Mouse (Mus musculus) Patski (cell line): Measurements from ENCODE around the gene Fbxo47. TPM values are rescaled to one million over a fixed set of nuclear protein-coding genes. Genes with fewer than 3 reads are reported as not detected.

ENCODE experiments used
- ATAC-seq: fragments of 100-300 bp; one replicate; pipeline ENCODE4 v1.8.0; 2021
- CTCF ChIA-PET: fragments of 350-600 bp; sonication (Branson Sonifier 250); formaldehyde crosslinking; loops from one replicate; lab custom pipeline; 2022; ENCODE audit warnings: inconsistent platforms; lab: Charles Lee
- POLR2A ChIA-PET: fragments of 350-600 bp; sonication (Branson Sonifier 250); formaldehyde crosslinking; loops from one replicate; lab custom pipeline; 2022; ENCODE audit warnings: antibody characterized with exemption, inconsistent platforms; lab: Charles Lee
- DNase-seq: peaks from one replicate; pipeline ENCODE4 v3.0.0-alpha.2; 2011; ENCODE audit warnings: low read depth, low spot score
- H3K27me3 ChIP-seq: fragments of 371-371 bp; one replicate; pipeline ENCODE4 v1.5.1; 2021
- CTCF ChIP-seq: fragments of 100-300 bp; IDR thresholded peaks from one replicate; pipeline ENCODE4 v1.5.1; 2021
- in situ Hi-C: fragments of 300-500 bp; cut with MboI; formaldehyde crosslinking; loops from 3 replicates; pipeline ENCODE4 v1.11.1; 2018; ENCODE audit warnings: low pct_unique_long_range_greater_than_20kb, mixed read lengths
- polyA plus RNA-seq: library from polyadenylated mRNA; unstranded; gene quantifications from one replicate; pipeline ENCODE4 v1.2.3, GENCODE M21; 2021

Gene Fbxo47
- polyA plus RNA-seq, 1 experiment from 2014 or later, result 1.5 TPM

DNA sequence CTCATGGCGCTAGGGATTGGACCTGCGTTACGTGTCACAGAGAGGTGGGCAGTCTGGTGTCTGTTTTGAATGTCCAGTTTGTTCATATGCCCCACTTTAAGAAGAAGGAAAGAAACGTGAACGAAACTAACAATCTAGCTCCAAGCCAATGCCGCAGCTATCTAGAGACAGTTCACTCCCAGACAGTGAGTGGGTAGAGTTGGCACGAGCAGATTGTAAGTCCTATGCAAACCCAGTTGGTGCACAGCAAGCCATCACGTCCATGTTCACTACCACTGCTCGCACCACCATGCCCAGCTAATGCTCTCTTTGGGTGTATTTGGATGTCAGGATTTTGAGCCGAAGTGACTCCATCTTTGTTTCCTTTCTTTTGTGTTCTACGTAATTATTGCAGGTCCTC lies 59.8 kb downstream of the Fbxo47 start:
- TF ChIP-seq CTCF, result no peak
- ATAC-seq (no peak), DNase-seq (no peak)
- ChIA-PET POLR2A (interaction anchor here (1.0 kb wide), 1 partner anchor 17 kb away, joined by 3 read pairs; no protein-coding TSS in a partner anchor), CTCF (no interaction called here)
- in situ Hi-C loops, result no loop called here
- H3K27me3 ChIP-seq, result no peaks in the 10 kb centered on the region

DNA sequence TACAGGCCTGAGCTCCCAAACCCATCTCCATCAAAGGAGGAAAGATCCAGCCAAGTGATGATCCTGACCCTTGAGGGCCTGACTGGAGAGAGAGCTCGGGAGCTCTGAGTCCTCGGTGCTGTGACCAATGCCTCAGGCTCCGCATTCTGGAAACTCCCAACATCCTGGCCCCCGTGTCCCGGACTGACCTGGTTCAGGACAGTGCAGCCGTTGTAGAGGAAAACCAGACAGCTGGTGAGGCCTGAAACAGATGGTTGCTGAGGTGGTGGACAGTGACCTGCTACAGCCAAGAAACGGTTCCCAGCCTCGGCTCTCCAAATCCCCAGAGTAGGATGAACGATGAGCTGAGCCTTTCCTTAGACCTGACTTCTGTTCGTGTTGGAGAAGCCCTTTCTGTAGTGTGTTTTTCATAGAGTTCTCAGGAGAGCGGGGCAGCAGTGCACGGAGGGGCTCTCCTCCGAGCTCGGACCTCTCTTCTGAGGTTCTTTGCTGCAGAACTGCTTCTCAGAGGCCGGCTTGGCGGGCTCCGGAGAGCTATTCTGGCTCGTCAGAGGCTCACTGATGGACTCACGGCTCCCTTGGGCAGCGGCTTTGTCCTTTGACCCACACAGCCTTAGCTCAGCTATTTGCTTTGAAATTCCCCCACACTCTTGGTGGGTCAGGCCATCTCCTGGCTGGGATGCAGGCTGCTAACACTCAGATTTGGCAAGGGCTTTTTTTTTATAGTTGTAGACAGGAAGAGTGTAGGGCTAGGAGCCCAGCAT lies 60.9 kb downstream of the Fbxo47 start:
- ChIA-PET CTCF (interaction anchor here (1.3 kb wide), 1 partner anchor 22 kb away, joined by 4 read pairs; no protein-coding TSS in a partner anchor), POLR2A (interaction anchor here (0.9 to 1.0 kb wide), 2 partner anchors 9 to 11 kb away, joined by 3 read pairs; no protein-coding TSS in a partner anchor)
- no peaks in the 10 kb centered on the region for H3K27me3 ChIP-seq
- no peak for TF ChIP-seq CTCF
- in situ Hi-C loops, result no loop called here
- ATAC-seq (no peak), DNase-seq (no peak)

DNA sequence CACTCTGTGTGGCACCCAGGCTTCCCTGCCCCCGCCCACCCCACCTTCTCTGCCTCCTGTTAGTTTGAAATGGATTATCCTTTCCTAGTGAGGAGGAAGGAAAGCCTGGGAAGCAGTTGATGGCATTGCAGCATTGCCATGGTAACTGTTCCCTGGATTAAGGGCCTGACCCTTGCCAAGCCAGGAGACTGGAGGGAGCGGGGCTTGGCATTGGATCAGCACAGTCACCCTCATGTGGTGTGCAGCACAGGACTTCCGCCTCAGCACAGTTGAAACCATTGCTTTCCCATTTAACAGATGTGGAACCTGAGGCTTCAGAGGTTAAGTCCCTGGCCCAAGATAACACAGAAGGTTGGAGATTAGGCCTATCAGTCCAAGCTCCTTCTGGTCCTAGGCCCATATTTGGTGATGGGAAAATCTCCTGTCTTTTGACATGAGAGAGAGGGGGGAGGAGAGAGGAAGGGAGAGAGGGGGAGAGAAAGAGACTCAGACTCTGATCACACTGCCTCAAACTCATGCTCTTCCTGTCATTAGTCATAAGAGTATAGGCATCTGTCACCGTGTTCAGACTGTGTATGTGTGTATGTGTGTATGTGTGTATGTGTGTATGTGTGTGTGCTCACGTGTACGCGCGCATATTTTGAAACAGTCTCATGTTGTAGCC lies 62.4 kb downstream of the Fbxo47 start:
- in situ Hi-C loops, result no loop called here
- DNase-seq (no peak), ATAC-seq (no peak)
- CTCF ChIA-PET, result no interaction called here
- no peaks in the 10 kb centered on the region for H3K27me3 ChIP-seq
- POLR2A ChIA-PET, result interaction anchor here (2.1 to 15.1 kb wide), 2 partner anchors 11 to 22 kb away, joined by 8 to 133 read pairs; partner anchors contain the start of gene Lasp1
- TF ChIP-seq CTCF, result no peak

DNA sequence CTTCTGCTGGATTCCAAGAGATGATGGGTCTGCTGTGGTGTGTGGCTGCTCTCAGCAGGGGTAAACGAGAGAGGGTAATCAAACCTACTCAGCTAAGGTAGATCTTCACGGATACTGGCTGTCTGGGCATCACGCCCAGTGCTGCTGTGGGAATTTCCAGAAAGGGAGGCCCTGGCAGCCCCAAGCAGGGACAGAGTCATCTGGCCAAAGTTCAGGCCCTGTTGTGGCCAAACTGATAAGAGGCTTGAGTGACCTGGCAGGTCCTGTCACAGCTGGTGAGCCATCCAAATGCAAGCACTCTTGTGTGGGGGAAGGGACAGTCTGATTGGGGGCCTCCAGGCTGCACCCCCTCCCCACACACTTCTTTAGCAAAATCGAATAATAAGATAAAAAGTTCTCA lies 63.1 kb downstream of the Fbxo47 start:
- DNase-seq (peak; percentile 89), ATAC-seq (peak; percentile 46)
- CTCF ChIA-PET, result no interaction called here
- in situ Hi-C loops, result no loop called here
- POLR2A ChIA-PET, result interaction anchor here (1.7 to 15.1 kb wide), 3 partner anchors 10 to 21 kb away, joined by 4 to 133 read pairs (median 8); partner anchors contain the start of gene Lasp1
- H3K27me3 ChIP-seq, result no peaks in the 10 kb centered on the region
- no peak for TF ChIP-seq CTCF

DNA sequence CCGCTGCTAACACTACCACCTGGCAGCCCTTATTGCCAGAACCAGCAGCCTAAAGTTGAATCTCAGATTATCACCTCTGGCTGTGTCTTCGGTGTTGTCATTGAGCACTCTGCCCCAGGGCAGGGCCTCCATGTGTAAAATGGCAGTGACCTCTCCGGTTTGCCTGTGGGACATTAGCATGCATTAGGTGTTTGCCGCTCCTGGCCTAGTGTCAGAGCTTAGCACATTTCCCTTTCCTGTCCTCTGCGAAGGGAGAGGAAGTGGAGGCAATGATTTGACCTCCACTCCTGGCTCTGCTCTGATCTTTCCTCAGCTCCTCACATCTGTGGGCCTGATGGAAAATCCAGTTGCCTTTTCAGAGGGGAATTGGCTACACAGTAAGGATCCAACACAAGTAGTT lies 64.0 kb downstream of the Fbxo47 start:
- POLR2A ChIA-PET, result interaction anchor here (1.0 to 15.1 kb wide), 4 partner anchors 9 to 20 kb away, joined by 4 to 133 read pairs (median 8); partner anchors contain the start of gene Lasp1
- no peak for TF ChIP-seq CTCF
- DNase-seq (no peak), ATAC-seq (no peak)
- H3K27me3 ChIP-seq, result no peaks in the 10 kb centered on the region
- CTCF ChIA-PET, result no interaction called here
- in situ Hi-C loops, result no loop called here

DNA sequence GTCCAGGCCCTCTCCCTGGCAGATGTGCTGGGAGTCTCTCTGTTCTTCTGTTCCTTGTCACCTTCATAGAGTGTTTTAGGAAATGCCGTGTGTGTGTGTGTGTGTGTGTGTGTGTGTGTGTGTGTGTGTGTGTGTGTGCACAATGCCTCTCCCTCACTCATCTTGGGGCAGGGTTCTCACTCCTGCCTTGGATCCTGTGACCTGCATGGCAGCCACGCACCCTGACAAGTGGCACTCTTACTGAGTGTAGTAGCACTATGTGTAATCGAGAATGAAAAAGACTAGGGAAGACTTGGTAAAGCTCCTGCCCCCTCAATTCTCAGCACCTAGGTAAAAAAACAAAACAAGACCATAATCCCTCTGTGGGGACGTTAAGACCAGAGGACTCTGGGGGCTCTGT lies 64.9 kb downstream of the Fbxo47 start:
- POLR2A ChIA-PET, result interaction anchor here (0.6 to 15.1 kb wide), 5 partner anchors 11 to 1626 kb away, joined by 4 to 133 read pairs (median 6); partner anchors contain the start of gene Lasp1
- no peak for ATAC-seq
- CTCF ChIA-PET, result interaction anchor here (1.3 to 1.8 kb wide), 2 partner anchors 19 to 58 kb away, joined by 4 to 9 read pairs; no protein-coding TSS in a partner anchor
- H3K27me3 ChIP-seq, result no peaks in the 10 kb centered on the region
- no peak for DNase-seq
- no peak for TF ChIP-seq CTCF
- in situ Hi-C loops, result no loop called here

DNA sequence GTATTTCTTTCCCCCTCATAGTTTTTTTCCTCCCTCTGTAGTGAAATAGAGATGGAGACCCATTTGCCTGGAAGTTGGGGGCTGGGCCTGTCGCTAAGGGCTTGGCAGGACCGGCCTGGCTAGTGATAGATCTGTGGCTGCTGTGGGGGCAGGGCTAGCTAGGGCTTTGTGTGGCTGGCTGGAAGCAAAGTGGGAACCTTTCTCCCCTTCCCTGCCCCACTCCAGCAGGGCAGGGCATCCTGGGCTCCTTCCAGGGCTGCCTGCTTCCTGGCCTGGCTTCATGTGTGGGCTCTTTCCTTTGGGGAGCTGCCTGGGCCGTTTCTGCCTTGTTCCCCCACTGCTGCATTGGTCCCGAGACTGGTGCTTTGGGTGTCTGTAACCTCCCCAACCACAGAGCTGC lies 65.4 kb downstream of the Fbxo47 start:
- ATAC-seq (no peak), DNase-seq (no peak)
- ChIA-PET CTCF (interaction anchor here (1.2 to 1.8 kb wide), 3 partner anchors 18 to 58 kb away, joined by 3 to 9 read pairs (median 4); no protein-coding TSS in a partner anchor), POLR2A (interaction anchor here (0.6 to 15.1 kb wide), 7 partner anchors 9 to 1625 kb away, joined by 3 to 133 read pairs (median 5); partner anchors contain the start of gene Lasp1)
- in situ Hi-C loops, result no loop called here
- no peaks in the 10 kb centered on the region for H3K27me3 ChIP-seq
- no peak for TF ChIP-seq CTCF

DNA sequence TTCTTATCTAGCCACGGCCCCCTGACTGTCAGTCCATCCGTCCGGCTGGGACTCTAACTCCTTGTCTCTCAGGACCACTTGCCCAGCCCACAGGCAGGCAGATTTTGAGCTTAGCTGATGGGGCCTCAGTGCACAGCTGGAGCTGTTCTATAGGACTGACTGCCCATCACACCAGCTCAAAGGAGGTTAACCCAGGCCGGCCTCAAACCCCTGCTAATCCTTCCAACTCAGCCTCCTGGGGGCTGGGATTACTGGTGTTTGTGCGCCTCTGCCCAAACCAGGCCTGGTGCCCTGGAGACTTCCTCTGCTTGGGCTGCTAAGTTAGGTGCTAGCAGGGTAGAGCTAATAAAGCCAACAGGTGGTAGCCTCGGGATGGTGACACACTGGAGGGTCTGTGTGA lies 66.0 kb downstream of the Fbxo47 start:
- CTCF ChIA-PET, result interaction anchor here (1.2 to 1.8 kb wide), 2 partner anchors 18 to 27 kb away, joined by 3 to 9 read pairs; no protein-coding TSS in a partner anchor
- no peaks in the 10 kb centered on the region for H3K27me3 ChIP-seq
- TF ChIP-seq CTCF, result no peak
- POLR2A ChIA-PET, result interaction anchor here (0.6 to 15.1 kb wide), 5 partner anchors 9 to 125 kb away, joined by 3 to 133 read pairs (median 6); partner anchors contain the start of gene Lasp1
- DNase-seq (no peak), ATAC-seq (no peak)
- in situ Hi-C loops, result no loop called here

DNA sequence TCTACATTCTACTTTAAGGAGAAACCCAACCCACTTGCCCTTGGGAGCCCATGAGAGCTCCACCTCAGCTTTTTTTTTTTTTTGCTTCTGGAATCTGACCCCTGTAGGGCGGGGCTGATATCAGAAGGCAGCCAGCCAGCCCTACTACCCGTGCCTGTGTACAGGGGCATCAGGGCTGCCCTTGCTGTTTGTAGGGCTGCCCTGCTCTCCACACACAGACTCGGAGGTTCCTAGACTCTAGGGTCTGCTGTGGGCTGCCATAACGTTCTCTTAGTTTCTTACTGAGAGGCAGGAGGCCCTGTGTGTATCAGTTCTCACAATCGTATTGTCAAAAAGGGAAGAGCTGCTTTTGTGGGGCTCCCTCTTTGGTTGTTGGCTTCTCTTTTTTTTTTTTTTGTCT lies 66.6 kb downstream of the Fbxo47 start:
- ATAC-seq (no peak), DNase-seq (no peak)
- in situ Hi-C loops, result no loop called here
- H3K27me3 ChIP-seq, result no peaks in the 10 kb centered on the region
- POLR2A ChIA-PET, result interaction anchor here (1.3 to 15.1 kb wide), 3 partner anchors 9 to 17 kb away, joined by 3 to 133 read pairs (median 4); partner anchors contain the start of gene Lasp1
- CTCF ChIA-PET, result no interaction called here
- TF ChIP-seq CTCF, result no peak

DNA sequence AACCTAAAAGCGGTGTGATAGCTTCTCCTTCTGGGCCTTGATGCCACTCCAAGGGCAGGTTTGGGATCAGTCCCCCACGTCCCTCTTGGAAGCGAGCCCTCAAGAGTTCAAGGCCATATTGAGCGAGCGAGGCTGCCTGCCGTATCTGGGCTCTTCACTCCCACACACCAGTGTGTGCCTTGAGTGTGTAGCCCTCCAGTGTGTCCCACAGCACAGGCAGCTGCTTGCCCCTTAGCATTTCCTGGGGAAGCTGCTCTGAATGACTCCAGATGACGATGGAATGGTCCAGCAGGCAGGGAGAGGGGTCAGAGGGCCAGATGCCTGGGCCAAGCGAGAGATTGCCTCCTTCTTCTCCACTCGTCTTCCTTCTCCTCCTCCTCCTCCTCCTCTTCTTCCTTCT lies 67.0 kb downstream of the Fbxo47 start:
- ATAC-seq (no peak), DNase-seq (no peak)
- POLR2A ChIA-PET, result interaction anchor here (0.6 to 15.1 kb wide), 2 partner anchors 9 to 17 kb away, joined by 3 to 133 read pairs; partner anchors contain the start of gene Lasp1
- CTCF ChIA-PET, result interaction anchor here (1.0 to 7.5 kb wide), 2 partner anchors 15 to 23 kb away, joined by 3 to 32 read pairs; no protein-coding TSS in a partner anchor
- no peak for TF ChIP-seq CTCF
- no peaks in the 10 kb centered on the region for H3K27me3 ChIP-seq
- in situ Hi-C loops, result no loop called here
